Mouse (Mus musculus): ENCODE data around the gene Stk11. TPM values are rescaled to one million over a fixed set of nuclear protein-coding genes. Genes with fewer than 3 reads are reported as not detected.
A peak's percentile ranks its signal among the peaks of the same experiment; 100 is the strongest.

The Stk11 gene
- polyA plus RNA-seq, 1 experiment from 2014 or later, result 16.1 TPM

GRCm38 (mm10) chr10:80135641-80136040, 20.0 kb downstream of the Stk11 start:
- 0 out of 2 replicates have a peak, but pooled peaks cover 2% of the 10 kb centered on the region for H3K9me3 ChIP-seq (replicated peaks)
- no peak for DNase-seq (ENCODE audit: low spot score)
- no peak overlapping the region for H3K4me3 ChIP-seq
- no peak overlapping the region for H3K27ac ChIP-seq
- 92% methylated on average over 1 of the region's 1 CpGs for WGBS
- H3K27me3 ChIP-seq (ENCODE audit: low read depth, poor library complexity, severe bottlenecking), result peaks cover 78% of the 10 kb centered on the region
- peaks cover 59% of the 10 kb centered on the region for H3K36me3 ChIP-seq
- H3K4me1 ChIP-seq, result peaks cover 60% of the 10 kb centered on the region

GRCm38 (mm10) chr10:80136179-80136951, 20.8 kb downstream of the Stk11 start:
- H3K4me1 ChIP-seq, result peaks cover 61% of the 10 kb centered on the region
- H3K27me3 ChIP-seq (ENCODE audit: low read depth, poor library complexity, severe bottlenecking), result peaks cover 75% of the 10 kb centered on the region

GRCm38 (mm10) chr10:80136952-80137625, 21.5 kb downstream of the Stk11 start:
- 6% methylated on average over 29 of the region's 29 CpGs for WGBS
- H3K36me3 ChIP-seq, result peaks cover 45% of the 10 kb centered on the region
- peaks cover 74% of the 10 kb centered on the region for H3K27me3 ChIP-seq (ENCODE audit: low read depth, poor library complexity, severe bottlenecking)
- DNase-seq (ENCODE audit: low spot score), result peak; percentile 47
- H3K9me3 ChIP-seq (replicated peaks), result 0 out of 2 replicates have a peak, but pooled peaks cover 2% of the 10 kb centered on the region
- peak overlapping the region; percentile 88 for H3K27ac ChIP-seq
- peaks cover 61% of the 10 kb centered on the region for H3K4me1 ChIP-seq
- peak overlapping the region; percentile 85 for H3K4me3 ChIP-seq

More at GRCm38 (mm10) chr10:80136179-80136951, 20.8 kb downstream of the Stk11 start:
- Histone ChIP-seq H3K4me3 (peak overlapping the region; percentile 85), H3K9me3 (replicated peaks) (0 out of 2 replicates have a peak, but pooled peaks cover 2% of the 10 kb centered on the region), H3K27ac (peak overlapping the region; percentile 88; the same call in 1 of the 2 replicates), H3K36me3 (peaks cover 52% of the 10 kb centered on the region)
- 11% methylated on average over 41 of the region's 49 CpGs for WGBS
- no peak for DNase-seq (ENCODE audit: low spot score)

- H3K27me3 ChIP-seq (ENCODE audit: low read depth, poor library complexity, severe bottlenecking), result peaks cover 71% of the 10 kb centered on the region
- peak overlapping the region; percentile 85 for H3K4me3 ChIP-seq
- peak; percentile 50 for DNase-seq (ENCODE audit: low spot score)
- peaks cover 37% of the 10 kb centered on the region for H3K36me3 ChIP-seq
- WGBS, result 6% methylated on average over 33 of the region's 33 CpGs
- H3K27ac ChIP-seq, result peak overlapping the region; percentile 88
- H3K4me1 ChIP-seq, result peaks cover 60% of the 10 kb centered on the region
- 0 out of 2 replicates have a peak, but pooled peaks cover 2% of the 10 kb centered on the region for H3K9me3 ChIP-seq (replicated peaks)
These were observed 22.3 kb downstream of the Stk11 start for GRCm38 (mm10) chr10:80137626-80138552.

- peaks cover 33% of the 10 kb centered on the region for H3K36me3 ChIP-seq
- peak within 1 kb of the TSS; percentile 88 for H3K27ac ChIP-seq
- DNase-seq (ENCODE audit: low spot score), result peak; percentile 62
- WGBS, result under 1% methylated on average over 87 of the region's 94 CpGs
- H3K9me3 ChIP-seq (replicated peaks), result 0 out of 2 replicates have a peak, but pooled peaks cover 2% of the 10 kb centered on the region
- peaks cover 67% of the 10 kb centered on the region for H3K27me3 ChIP-seq (ENCODE audit: low read depth, poor library complexity, severe bottlenecking)
- peaks cover 67% of the 10 kb centered on the region for H3K4me1 ChIP-seq
- H3K4me3 ChIP-seq, result peak within 1 kb of the TSS; percentile 85
These were observed 23.2 kb downstream of the Stk11 start, which contains the start of gene Atp5d for GRCm38 (mm10) chr10:80138553-80139438. TSS of gene Atp5d (plus strand) at chr10:80138632.

GRCm38 (mm10) chr10:80139439-80139775, 23.8 kb downstream of the Stk11 start:
- peaks cover 62% of the 10 kb centered on the region for H3K27me3 ChIP-seq (ENCODE audit: low read depth, poor library complexity, severe bottlenecking)
- H3K4me3 ChIP-seq, result peak overlapping the region; percentile 85
- 2% methylated on average over 9 of the region's 10 CpGs for WGBS
- peaks cover 33% of the 10 kb centered on the region for H3K36me3 ChIP-seq
- DNase-seq (ENCODE audit: low spot score), result peak; percentile 77
- H3K27ac ChIP-seq, result peak overlapping the region; percentile 88
- H3K4me1 ChIP-seq, result peaks cover 67% of the 10 kb centered on the region
- 0 out of 2 replicates have a peak, but pooled peaks cover 2% of the 10 kb centered on the region for H3K9me3 ChIP-seq (replicated peaks)

GRCm38 (mm10) chr10:80139975-80140665, 24.5 kb downstream of the Stk11 start:
- H3K4me3 ChIP-seq, result peak overlapping the region; percentile 85; the same call in 1 of the 2 replicates
- no peak for DNase-seq (ENCODE audit: low spot score)
- no peak overlapping the region for H3K27ac ChIP-seq
- H3K4me1 ChIP-seq, result peaks cover 71% of the 10 kb centered on the region
- peaks cover 55% of the 10 kb centered on the region for H3K27me3 ChIP-seq (ENCODE audit: low read depth, poor library complexity, severe bottlenecking)
- H3K36me3 ChIP-seq, result peaks cover 33% of the 10 kb centered on the region
- H3K9me3 ChIP-seq (replicated peaks), result 0 out of 2 replicates have a peak, but pooled peaks cover 2% of the 10 kb centered on the region
- 75% methylated on average over 11 of the region's 11 CpGs for WGBS

GRCm38 (mm10) chr10:80140666-80141035, 25.0 kb downstream of the Stk11 start, which contains the start of gene Cbarp:
TSS of gene Cbarp (minus strand) at chr10:80140835.
- Histone ChIP-seq H3K27me3 (ENCODE audit: low read depth, poor library complexity, severe bottlenecking) (peaks cover 50% of the 10 kb centered on the region), H3K36me3 (peaks cover 34% of the 10 kb centered on the region)

GRCm38 (mm10) chr10:80141243-80141642, 25.6 kb downstream of the Stk11 start:
- peak; percentile 94 for DNase-seq (ENCODE audit: low spot score)
- WGBS, result under 1% methylated on average over 29 of the region's 29 CpGs
- H3K4me3 ChIP-seq, result peak overlapping the region; percentile 93
- peaks cover 44% of the 10 kb centered on the region for H3K27me3 ChIP-seq (ENCODE audit: low read depth, poor library complexity, severe bottlenecking)
- peaks cover 34% of the 10 kb centered on the region for H3K36me3 ChIP-seq
- H3K27ac ChIP-seq, result peak overlapping the region; percentile 88
- peaks cover 80% of the 10 kb centered on the region for H3K4me1 ChIP-seq
- H3K9me3 ChIP-seq (replicated peaks), result no peaks in the 10 kb centered on the region

More at GRCm38 (mm10) chr10:80140666-80141035, 25.0 kb downstream of the Stk11 start, which contains the start of gene Cbarp:
- Histone ChIP-seq H3K4me3 (peak within 1 kb of the TSS; percentile 93), H3K9me3 (replicated peaks) (0 out of 2 replicates have a peak, but pooled peaks cover 2% of the 10 kb centered on the region), H3K4me1 (peaks cover 76% of the 10 kb centered on the region), H3K27ac (peak within 1 kb of the TSS; percentile 88)
- no peak for DNase-seq (ENCODE audit: low spot score)
- 71% methylated on average over 10 of the region's 10 CpGs for WGBS

GRCm38 (mm10) chr10:80141786-80142529, 26.4 kb downstream of the Stk11 start:
- peaks cover 38% of the 10 kb centered on the region for H3K36me3 ChIP-seq
- H3K4me1 ChIP-seq, result peaks cover 80% of the 10 kb centered on the region
- H3K27me3 ChIP-seq (ENCODE audit: low read depth, poor library complexity, severe bottlenecking), result peaks cover 36% of the 10 kb centered on the region
- H3K4me3 ChIP-seq, result peak overlapping the region; percentile 93
- DNase-seq (ENCODE audit: low spot score), result peak; percentile 92
- peak overlapping the region; percentile 88 for H3K27ac ChIP-seq
- H3K9me3 ChIP-seq (replicated peaks), result no peaks in the 10 kb centered on the region
- 2% methylated on average over 43 of the region's 43 CpGs for WGBS

All from limb, embryonic 10.5 days (tissue).